Mouse (Mus musculus) small intestine, adult 2 months (tissue): ENCODE measurements around the gene Fam187b. TPM values are rescaled to one million over a fixed set of nuclear protein-coding genes. Genes with fewer than 3 reads are reported as not detected.
"Not testable (repeated sequence)": the region's sequence is repeated elsewhere in the genome, so short reads cannot be mapped to it uniquely, and the experiment has no call there.

Experiments used
- H3K27ac ChIP-seq: fragments of 200-500 bp; 2 replicates; pipeline ENCODE4 v1.5.1; 2012; ENCODE audit warnings: low read depth, low read length, control low read depth, inconsistent platforms; ENCODE audit not compliant: insufficient read depth
- H3K27me3 ChIP-seq: fragments of 200-500 bp; 2 replicates; pipeline ENCODE4 v1.6.1; 2012; ENCODE audit warnings: mild to moderate bottlenecking, moderate library complexity, low read length, inconsistent platforms; ENCODE audit not compliant: control insufficient read depth, insufficient read depth
- H3K36me3 ChIP-seq: fragments of 200-500 bp; 2 replicates; pipeline ENCODE4 v1.6.1; 2012; ENCODE audit warnings: mild to moderate bottlenecking, low read length, control low read depth, inconsistent platforms; ENCODE audit not compliant: control insufficient read depth, insufficient read depth
- H3K4me1 ChIP-seq: fragments of 200-500 bp; 2 replicates; pipeline ENCODE4 v1.6.1; 2012; ENCODE audit warnings: low read length, inconsistent platforms, mixed read lengths; ENCODE audit not compliant: control insufficient read depth, insufficient read depth, insufficient read length
- H3K4me3 ChIP-seq: fragments of 200-500 bp; 2 replicates; pipeline ENCODE4 v1.5.1; 2012; ENCODE audit warnings: low read depth, mild to moderate bottlenecking, control low read depth, inconsistent platforms, low read length, moderate library complexity
- CTCF ChIP-seq: fragments of 200-500 bp; IDR thresholded peaks from 2 replicates; pipeline ENCODE4 v1.5.1; 2012; ENCODE audit warnings: low read depth, mild to moderate bottlenecking, control low read depth, inconsistent platforms, low read length, moderate library complexity, mixed read lengths; ENCODE audit not compliant: insufficient replicate concordance, insufficient read length; ENCODE audit errors: extremely low read depth
- POLR2A ChIP-seq: fragments of 200-500 bp; IDR thresholded peaks from 2 replicates; pipeline ENCODE4 v1.6.1; 2012; ENCODE audit warnings: low read depth, mild to moderate bottlenecking, control low read depth, inconsistent platforms, low read length, moderate library complexity
- WGBS: fragments of 180-500 bp; shearing (Covaris S2); methylation state at CpG from one replicate; pipeline ENCODE4 v1.1.7; 2018; 5-methylcytosine and 5-hydroxymethylcytosine counted together
- polyA plus RNA-seq: library from polyadenylated mRNA; depleted of rRNA; stranded (reverse); fragments of >200 nt; gene quantifications from 2 replicates; pipeline ENCODE4 v1.2.3, GENCODE M21; 2012; rRNA removed

Gene Fam187b
- 4.4 and 9.8 TPM in 2 replicates for polyA plus RNA-seq

GRCm38 (mm10) chr7:30973501-30974289, at the start of gene Fam187b:
Gene Fam187b (plus strand): TSS chr7:30973790.
- Histone ChIP-seq H3K27me3 (no peaks in the 10 kb centered on the region), H3K4me1 (peaks cover 9% of the 10 kb centered on the region), H3K4me3 (peak within 1 kb of the TSS; percentile 67), H3K36me3 (peaks cover 22% of the 10 kb centered on the region), H3K27ac (peak within 1 kb of the TSS; percentile 99)
- WGBS, result 1% methylated on average over 37 of the region's 37 CpGs
- peak; percentile 77 for TF ChIP-seq POLR2A
- TF ChIP-seq CTCF, result peak; percentile 92

- TF ChIP-seq CTCF (no peak), POLR2A (no peak)
Measured at GRCm38 (mm10) chr7:30924071-30924470, 49.5 kb upstream of the Fam187b start.

GRCm38 (mm10) chr7:30924581-30924980, 49.0 kb upstream of the Fam187b start, which contains the start of gene Hamp2:
Gene Hamp2 (minus strand): TSS chr7:30924681.
- H3K4me3 ChIP-seq, H3K4me1 ChIP-seq, H3K27ac ChIP-seq, H3K27me3 ChIP-seq, H3K36me3 ChIP-seq: not testable (repeated sequence)
- 40% methylated on average over 2 of the region's 2 CpGs for WGBS

More at GRCm38 (mm10) chr7:30924071-30924470, 49.5 kb upstream of the Fam187b start:
- Histone ChIP-seq H3K36me3 (no peaks in the 10 kb centered on the region), H3K4me1 (peaks cover 7% of the 10 kb centered on the region), H3K27ac (no peak overlapping the region), H3K4me3 (no peak overlapping the region), H3K27me3 (no peaks in the 10 kb centered on the region)
- WGBS, result 29% methylated on average over 3 of the region's 3 CpGs

- H3K4me1 ChIP-seq, H3K27me3 ChIP-seq, H3K4me3 ChIP-seq, H3K36me3 ChIP-seq, H3K27ac ChIP-seq: not testable (repeated sequence)
- 69% methylated on average over 6 of the region's 6 CpGs for WGBS
Measured at GRCm38 (mm10) chr7:30935422-30936099, 38.0 kb upstream of the Fam187b start.

GRCm38 (mm10) chr7:30940070-30940469, 33.5 kb upstream of the Fam187b start:
- 88% methylated on average over 1 of the region's 1 CpGs for WGBS
- not testable (repeated sequence) for H3K4me1 ChIP-seq, H3K36me3 ChIP-seq, H3K4me3 ChIP-seq, H3K27me3 ChIP-seq, H3K27ac ChIP-seq

- H3K27ac ChIP-seq, H3K36me3 ChIP-seq, H3K4me3 ChIP-seq, H3K4me1 ChIP-seq, H3K27me3 ChIP-seq: not testable (repeated sequence)
- WGBS, result 52% methylated on average over 3 of the region's 3 CpGs
Measured at GRCm38 (mm10) chr7:30942365-30942764, 31.2 kb upstream of the Fam187b start.

- H3K4me1 ChIP-seq, result no peaks in the 10 kb centered on the region
- WGBS, result 45% methylated on average over 9 of the region's 9 CpGs
- no peak within 1 kb of the TSS for H3K4me3 ChIP-seq
- no peaks in the 10 kb centered on the region for H3K27me3 ChIP-seq
- peaks cover 14% of the 10 kb centered on the region for H3K36me3 ChIP-seq
- no peak within 1 kb of the TSS for H3K27ac ChIP-seq
- TF ChIP-seq POLR2A (no peak), CTCF (no peak)
Measured at GRCm38 (mm10) chr7:30943909-30944635, 29.5 kb upstream of the Fam187b start, which contains the start of gene Hamp. Gene Hamp (minus strand): TSS chr7:30944032.

GRCm38 (mm10) chr7:30944706-30945105, 28.9 kb upstream of the Fam187b start:
- H3K4me1 ChIP-seq, H3K4me3 ChIP-seq, H3K27ac ChIP-seq, H3K27me3 ChIP-seq: not testable (repeated sequence)
- 48% methylated on average over 2 of the region's 2 CpGs for WGBS
- peaks cover 19% of the 10 kb centered on the region for H3K36me3 ChIP-seq

- WGBS, result 89% methylated on average over 7 of the region's 7 CpGs
- H3K27me3 ChIP-seq, H3K4me3 ChIP-seq, H3K27ac ChIP-seq, H3K4me1 ChIP-seq: not testable (repeated sequence)
- peaks cover 21% of the 10 kb centered on the region for H3K36me3 ChIP-seq
Measured at GRCm38 (mm10) chr7:30945466-30945865, 28.1 kb upstream of the Fam187b start.
